In the genomic region with DNA sequence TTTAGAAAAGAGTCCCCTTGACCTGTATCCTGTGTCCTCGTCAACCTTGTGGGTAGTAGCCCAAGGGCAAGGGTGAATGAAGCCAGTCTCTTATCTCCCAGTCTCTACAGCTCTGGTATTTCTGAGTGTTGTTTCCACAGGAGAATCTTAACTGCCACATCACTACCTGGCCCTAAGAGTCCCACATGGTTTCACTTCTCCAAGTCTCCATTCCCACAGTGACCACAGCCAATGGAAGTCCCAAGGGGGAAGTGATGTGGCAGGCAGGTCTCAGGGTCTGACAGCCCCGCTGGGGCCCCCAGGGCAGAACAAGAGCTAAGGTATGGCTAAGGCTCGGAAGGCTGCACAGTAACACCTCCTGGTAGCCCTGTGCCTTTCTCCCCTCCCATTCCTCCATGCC, we compare ENCODE assay signal across 17 mouse cellular contexts. TPM values are rescaled to one million over a fixed set of nuclear protein-coding genes. Genes with fewer than 3 reads are reported as not detected.
"Had no signal": no experiment of that assay in that cellular context is flagged by ENCODE, and none has a peak within 500 bp of the region (broad histone marks: within the 10 kb centered on the region; RNA-seq: fewer than 3 reads in every experiment).

No protein-coding gene starts in this region.

- H3K4me3 ChIP-seq: layer of hippocampus, adult 2 months; limb, embryonic 12.5 days; lung, embryonic 15.5 days; midbrain, embryonic 10.5 days; midbrain, embryonic 15.5 days; neural tube, embryonic 15.5 days had no signal

- H3K27ac ChIP-seq: kidney, postnatal 0 days; layer of hippocampus, adult 2 months; limb, embryonic 12.5 days; lung, embryonic 15.5 days; macrophage; midbrain, embryonic 10.5 days; midbrain, embryonic 15.5 days; neural tube, embryonic 15.5 days had no signal

- H3K9me3 ChIP-seq: limb, embryonic 12.5 days; lung, embryonic 15.5 days; midbrain, embryonic 10.5 days; midbrain, embryonic 15.5 days; neural tube, embryonic 15.5 days had no signal

- H3K27me3 ChIP-seq: limb, embryonic 12.5 days; lung, embryonic 15.5 days; midbrain, embryonic 15.5 days; neural tube, embryonic 15.5 days had no signal

- H3K4me2 ChIP-seq: limb, embryonic 12.5 days; lung, embryonic 15.5 days; midbrain, embryonic 15.5 days; neural tube, embryonic 15.5 days had no signal

- H3K36me3 ChIP-seq: limb, embryonic 12.5 days; lung, embryonic 15.5 days; midbrain, embryonic 10.5 days; midbrain, embryonic 15.5 days; neural tube, embryonic 15.5 days had no signal

- ATAC-seq: intestine, postnatal 0 days; midbrain, embryonic 15.5 days had no signal

- H3K9ac ChIP-seq: limb, embryonic 12.5 days; lung, embryonic 15.5 days; midbrain, embryonic 15.5 days; neural tube, embryonic 15.5 days had no signal

- H3K4me1 ChIP-seq: limb, embryonic 12.5 days; lung, embryonic 15.5 days; midbrain, embryonic 10.5 days; midbrain, embryonic 15.5 days; neural tube, embryonic 15.5 days had no signal

- DNase-seq: kidney, adult 9 months; kidney, postnatal 4 days; lung, postnatal 14 days; right cerebral cortex, adult 18-20 months; right cerebral cortex, postnatal 25 days; thymus, adult 2 months; thymus, postnatal 25 days had no signal

RNA-seq across cellular contexts. Expression of a gene that starts 3.1 kb away (rescaled TPM):
- polyA plus RNA-seq: limb, embryonic 12.5 days; macrophage; midbrain, embryonic 10.5 days; midbrain, embryonic 15.5 days; stomach, embryonic 14.5 days had no signal

RNA-seq across cellular contexts. Expression of a gene that starts 57.5 kb away (rescaled TPM):
- polyA plus RNA-seq: macrophage had no signal
